Mouse (Mus musculus) central nervous system, embryonic 14 days (tissue): ENCODE results near the gene Tnc. TPM values are rescaled to one million over a fixed set of nuclear protein-coding genes. Genes with fewer than 3 reads are reported as not detected.

Source experiments
- polyA plus RNA-seq: library from polyadenylated mRNA; depleted of rRNA; stranded (reverse); fragments of >200 nt; gene quantifications from 2 replicates; pipeline ENCODE4 v1.2.3, GENCODE M21; 2012; rRNA removed

The Tnc gene
- 41.4 and 65.7 TPM in 2 replicates for polyA plus RNA-seq

DNA sequence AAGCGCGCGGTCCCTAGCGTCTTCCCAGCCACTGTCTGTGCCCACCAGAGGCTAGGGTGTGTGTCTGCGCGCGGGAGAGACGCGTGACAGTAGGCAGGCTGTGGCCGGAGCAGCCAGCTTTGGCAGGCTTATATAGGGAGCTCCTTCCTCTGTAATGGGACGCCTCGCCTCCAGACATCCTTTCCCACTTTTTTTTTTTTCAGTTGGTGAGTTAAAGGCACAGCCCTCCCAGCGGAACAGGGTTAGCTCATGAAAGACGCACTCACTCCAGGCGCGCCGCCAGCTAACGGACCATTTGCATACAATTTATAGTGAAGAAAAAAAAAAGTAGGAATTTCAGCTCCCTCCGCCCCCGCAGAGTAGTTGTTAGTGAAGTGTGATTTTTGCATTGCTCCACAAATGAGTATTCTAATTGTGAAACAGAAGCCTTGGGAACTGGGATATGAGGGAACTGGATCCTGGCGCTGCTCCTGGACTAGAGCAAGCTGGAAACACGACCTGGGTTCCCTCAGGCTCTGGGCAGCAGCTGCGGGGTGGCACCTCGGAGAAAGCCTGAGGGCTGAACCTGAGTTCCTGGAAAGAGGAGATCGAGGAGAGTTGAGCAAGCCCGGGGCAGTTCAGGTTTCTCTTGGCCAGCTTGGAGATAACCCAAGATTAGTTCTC lies at the start of gene Tnc:
Tnc (minus strand) TSS at position 185 of the 663 bp plus-strand sequence.

Other genes starting within 250 kb of the Tnc start
- 0.05 and 0.06 TPM in 2 replicates for gene Tnfsf8, start 185.7 kb downstream of the Tnc start, polyA plus RNA-seq